Mouse (Mus musculus) small intestine, adult 2 months (tissue): ENCODE results near the gene Rtn2.

ENCODE experiments used
- CTCF ChIP-seq: fragments of 200-500 bp; IDR thresholded peaks from 2 replicates; pipeline ENCODE4 v1.5.1; 2012; ENCODE audit warnings: low read depth, mild to moderate bottlenecking, control low read depth, inconsistent platforms, low read length, moderate library complexity, mixed read lengths; ENCODE audit not compliant: insufficient replicate concordance, insufficient read length; ENCODE audit errors: extremely low read depth
- POLR2A ChIP-seq: fragments of 200-500 bp; IDR thresholded peaks from 2 replicates; pipeline ENCODE4 v1.6.1; 2012; ENCODE audit warnings: low read depth, mild to moderate bottlenecking, control low read depth, inconsistent platforms, low read length, moderate library complexity

- no peak for TF ChIP-seq POLR2A
- TF ChIP-seq CTCF: peak; percentile 87
These were observed 21.3 kb downstream of the Rtn2 start for GRCm38 (mm10) chr7:19303770-19304169.
